17 mouse cellular contexts compared by ENCODE assay signal in genomic region chr6:100132916-100133600, GRCm38 (mm10).
DNase-seq lines count a peak whose midpoint lies in the region; ATAC-seq and TF ChIP-seq lines count a peak whose summit lies in the region.
"Had no signal": no experiment of that assay in that cellular context is flagged by ENCODE, and none has a peak within 500 bp of the region (broad histone marks: within the 10 kb centered on the region; RNA-seq: fewer than 3 reads in every experiment).

No protein-coding gene starts in this region.

- H3K4me3 ChIP-seq in forebrain, embryonic 12.5 days (replicated peaks) = no peak overlapping the region
- H3K4me3 ChIP-seq in forebrain, embryonic 10.5 days = no peak overlapping the region
- no peak overlapping the region for H3K4me3 ChIP-seq in heart, embryonic 14.5 days (ENCODE audit: control insufficient read depth in 1 of 2, insufficient read depth in 1 of 2, low read depth in 1 of 2, low read length in 2 of 2)
- no peak overlapping the region for H3K4me3 ChIP-seq in heart, adult 2 months
- no peak overlapping the region for H3K4me3 ChIP-seq in heart, embryonic 16.5 days (ENCODE audit: low read length)

- peaks cover 7% of the 10 kb centered on the region; the same call in 1 of the 2 replicates for H3K27me3 ChIP-seq in forebrain, embryonic 12.5 days
- H3K27me3 ChIP-seq in forebrain, embryonic 10.5 days (ENCODE audit: poor library complexity, severe bottlenecking) = peaks cover 86% of the 10 kb centered on the region
- no peaks in the 10 kb centered on the region for H3K27me3 ChIP-seq in heart, embryonic 14.5 days (ENCODE audit: control insufficient read depth, insufficient read depth, low read length)
- H3K27me3 ChIP-seq in heart, adult 2 months (ENCODE audit: control insufficient read depth, insufficient read depth, low read length) = no peaks in the 10 kb centered on the region
- H3K27me3 ChIP-seq in heart, embryonic 16.5 days (ENCODE audit: control insufficient read depth, insufficient read depth, low read length) = no peaks in the 10 kb centered on the region

- WGBS in forebrain, embryonic 12.5 days = 55% methylated on average over 4 of the region's 4 CpGs
- WGBS in forebrain, embryonic 10.5 days = 66% methylated on average over 4 of the region's 4 CpGs
- 11% methylated on average over 4 of the region's 4 CpGs for WGBS in heart, embryonic 14.5 days
- 27% methylated on average over 4 of the region's 4 CpGs for WGBS in heart, adult 2 months
- 11% methylated on average over 4 of the region's 4 CpGs for WGBS in heart, embryonic 16.5 days

- peaks cover 11% of the 10 kb centered on the region for H3K4me1 ChIP-seq in forebrain, embryonic 12.5 days
- H3K4me1 ChIP-seq in forebrain, embryonic 10.5 days = peaks cover 4% of the 10 kb centered on the region; the same call in 1 of the 2 replicates
- H3K4me1 ChIP-seq in heart, embryonic 14.5 days (ENCODE audit: control insufficient read depth in 2 of 2, insufficient read depth in 2 of 2, low read length in 2 of 2) = peaks cover 15 to 23% of the 10 kb centered on the region in 2 experiments
- H3K4me1 ChIP-seq in heart, adult 2 months (ENCODE audit: control insufficient read depth, insufficient read depth, low read length) = no peaks in the 10 kb centered on the region
- H3K4me1 ChIP-seq in heart, embryonic 16.5 days (ENCODE audit: control insufficient read depth, insufficient read depth, low read length) = peaks cover 16% of the 10 kb centered on the region

- no peak for TF ChIP-seq POLR2A in heart, adult 2 months (IDR thresholded peaks at IDR 0.05; ENCODE audit: insufficient read depth, low read depth, low read length)

- H3K9ac ChIP-seq in forebrain, embryonic 12.5 days = no peak overlapping the region
- H3K9ac ChIP-seq in heart, embryonic 14.5 days (ENCODE audit: low read length) = no peak overlapping the region
- H3K9ac ChIP-seq in heart, adult 2 months (ENCODE audit: low read depth, low read length) = no peak overlapping the region
- 0 out of 2 replicates have a peak overlapping the region, but pooled peaks have one; percentile 4 for H3K9ac ChIP-seq in heart, embryonic 16.5 days (ENCODE audit: low read length)
- H3K9ac ChIP-seq: lung, embryonic 14.5 days had no signal

- no peak for TF ChIP-seq CTCF in heart, adult 2 months (IDR thresholded peaks at IDR 0.05)

- H3K36me3 ChIP-seq in forebrain, embryonic 12.5 days (replicated peaks) = no peaks in the 10 kb centered on the region
- no peaks in the 10 kb centered on the region for H3K36me3 ChIP-seq in forebrain, embryonic 10.5 days (replicated peaks)
- no peaks in the 10 kb centered on the region for H3K36me3 ChIP-seq in heart, embryonic 14.5 days (ENCODE audit: control insufficient read depth, insufficient read depth, low read length)
- H3K36me3 ChIP-seq in heart, adult 2 months (ENCODE audit: control insufficient read depth, insufficient read depth, low read length) = no peaks in the 10 kb centered on the region
- H3K36me3 ChIP-seq in heart, embryonic 16.5 days (ENCODE audit: control insufficient read depth, insufficient read depth) = no peaks in the 10 kb centered on the region

- intact Hi-C loops in heart, adult 2 months (cut with DNase I) = no loop called here

- no peak for DNase-seq in forebrain, embryonic 10.5 days (ENCODE audit: extremely low spot score, low spot score)
- no peak for DNase-seq in heart, adult 2 months
- DNase-seq in 3T3-L1 (ENCODE audit: low read depth, low spot score) = peak; percentile 42
- no peak for DNase-seq in Muller cell, postnatal 12 days (ENCODE audit: inconsistent ontology term)
- DNase-seq in spleen, postnatal 36 days (ENCODE audit: low spot score in 2 of 2) = no peak
- DNase-seq: gastrocnemius, postnatal 14 days; kidney, adult 11 months; kidney, postnatal 14 days; layer of hippocampus, adult 9-11 months; lung, embryonic 14.5 days; spleen, adult 18-20 months had no signal

- no peaks in the 10 kb centered on the region for H3K9me3 ChIP-seq in forebrain, embryonic 12.5 days
- no peaks in the 10 kb centered on the region for H3K9me3 ChIP-seq in forebrain, embryonic 10.5 days
- H3K9me3 ChIP-seq in heart, embryonic 14.5 days (ENCODE audit: control insufficient read depth, low read length) = no peaks in the 10 kb centered on the region
- no peaks in the 10 kb centered on the region for H3K9me3 ChIP-seq in heart, embryonic 16.5 days (replicated peaks; ENCODE audit: control insufficient read depth, low read length)

- no peaks in the 10 kb centered on the region for H3K79me2 ChIP-seq in heart, adult 2 months (replicated peaks; ENCODE audit: control insufficient read depth, insufficient read depth, low read length)

- TF ChIP-seq EP300 in heart, adult 2 months (IDR thresholded peaks at IDR 0.05; ENCODE audit: insufficient read depth, low read depth, low read length) = no peak

- peak; percentile 39; the same call in 1 of the 2 replicates for ATAC-seq in forebrain, embryonic 12.5 days (ENCODE audit: low FRiP score)
- ATAC-seq in heart, embryonic 14.5 days (ENCODE audit: insufficient number of reproducible peaks, insufficient read depth, low FRiP score, low read depth) = 0 out of 2 replicates have a peak, but pooled peaks have one; percentile 35
- peak; percentile 68 for ATAC-seq in heart, embryonic 16.5 days (replicated peaks; ENCODE audit: extremely low read depth, insufficient read depth, low FRiP score)
- ATAC-seq: Patski had no signal

- H3K27ac ChIP-seq in forebrain, embryonic 12.5 days = peak overlapping the region; percentile 26; the same call in 1 of the 2 replicates
- H3K27ac ChIP-seq in forebrain, embryonic 10.5 days = no peak overlapping the region
- H3K27ac ChIP-seq in heart, embryonic 14.5 days (replicated peaks in 1 of 2; ENCODE audit: control insufficient read depth in 1 of 2, insufficient read depth in 1 of 2, low read depth in 2 of 2, low read length in 2 of 2) = peak overlapping the region; percentile 84 to 85
- no peak overlapping the region for H3K27ac ChIP-seq in heart, adult 2 months
- H3K27ac ChIP-seq in heart, embryonic 16.5 days (ENCODE audit: low read length) = peak overlapping the region; percentile 83
- H3K27ac ChIP-seq: macrophage had no signal

- H3K4me2 ChIP-seq in forebrain, embryonic 12.5 days = no peak overlapping the region
- peak overlapping the region; percentile 44 for H3K4me2 ChIP-seq in heart, embryonic 14.5 days (ENCODE audit: low read length)
- peak overlapping the region; percentile 35 for H3K4me2 ChIP-seq in heart, embryonic 16.5 days (ENCODE audit: low read depth, low read length)
- H3K4me2 ChIP-seq: liver, embryonic 11.5 days; lung, embryonic 14.5 days had no signal

Comparison
In these comparisons a context has a peak if more than half of its experiments do, and no peak if none do; other contexts are left out.
1. H3K27ac ChIP-seq: peak in forebrain, embryonic 12.5 days (single experiment), heart, embryonic 14.5 days (2 of 2) and heart, embryonic 16.5 days (single experiment); none in forebrain, embryonic 10.5 days (single experiment) and heart, adult 2 months (single experiment).
2. Peak in every context shown above with its lines, with median percentiles within 50 percentile points of each other: ATAC-seq.